Mouse (Mus musculus) ES-E14 (cell line): ENCODE measurements at regions not wholly inside any gene's neighbourhood (a gene's known extent, or its start where the extent isn't known, plus 50 kb on each side); places are given as distances from the start of the nearest gene placed in this dataset.

ENCODE experiments used
- HCFC1 ChIP-seq: IDR thresholded peaks from 2 replicates; pipeline ENCODE4 v1.6.1; 2012; ENCODE audit warnings: low read length, inconsistent platforms, borderline replicate concordance; ENCODE audit not compliant: insufficient read depth
- MAFK ChIP-seq: IDR thresholded peaks from 2 replicates; pipeline ENCODE4 v1.6.1; 2014; ENCODE audit warnings: mild to moderate bottlenecking, low read depth, low read length, inconsistent platforms; ENCODE audit not compliant: insufficient read depth
- ZC3H11A ChIP-seq: IDR thresholded peaks from 2 replicates; pipeline ENCODE4 v1.6.1; 2012; ENCODE audit warnings: low read depth, mild to moderate bottlenecking, inconsistent platforms, low read length, borderline replicate concordance
- ZNF384 ChIP-seq: IDR thresholded peaks from 2 replicates; pipeline ENCODE4 v1.6.1; 2012; ENCODE audit warnings: low read depth, low read length, inconsistent platforms

DNA sequence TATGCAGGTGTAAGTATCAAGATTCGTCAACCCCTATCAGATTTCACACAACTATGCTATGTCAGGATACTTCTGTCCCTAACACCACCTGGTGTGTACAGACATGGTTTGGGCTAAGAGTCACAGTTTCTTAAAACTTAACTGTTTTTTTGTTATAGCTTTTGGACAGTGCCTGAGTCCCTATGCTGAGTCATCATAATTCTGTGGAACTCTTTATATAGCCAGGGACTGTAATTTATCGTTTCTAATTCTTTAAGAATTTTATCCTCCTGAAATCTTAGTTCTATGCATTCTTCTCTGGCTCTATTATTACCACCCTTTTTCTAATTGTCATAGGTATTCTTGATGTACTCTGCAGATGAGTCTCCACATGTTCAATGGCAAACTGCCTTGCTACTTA lies 418.3 kb downstream of the Pdzph1 start:
- TF ChIP-seq HCFC1 (no peak), ZNF384 (no peak), MAFK (peak; percentile 78), ZC3H11A (no peak)
